Mouse (Mus musculus): ENCODE results near the gene Ntrk1. TPM values are rescaled to one million over a fixed set of nuclear protein-coding genes. Genes with fewer than 3 reads are reported as not detected.

The Ntrk1 gene
- total and polyA plus RNA-seq, 3 experiments: not detected

GRCm38 (mm10) chr3:87801681-87802080, 6.7 kb upstream of the Ntrk1 start:
- H3K27me3 ChIP-seq (ENCODE audit: control insufficient read depth in 1 of 2, insufficient read depth in 2 of 2, low read length in 2 of 2): peaks cover 0 to 10% of the 10 kb centered on the region in 2 experiments; a peak in 3 of 4 replicates
- TF ChIP-seq TCF12 (IDR thresholded peaks at IDR 0.05; ENCODE audit: low read depth, low read length) (no peak), RAD21 (IDR thresholded peaks at IDR 0.05; ENCODE audit: low read depth, low read length) (no peak), USF1 (IDR thresholded peaks at IDR 0.05; ENCODE audit: low read depth, low read length) (no peak), GATA1 (IDR thresholded peaks at IDR 0.05; ENCODE audit: low read depth, low read length) (no peak), BHLHE40 (IDR thresholded peaks at IDR 0.05; ENCODE audit: borderline replicate concordance, low read depth, low read length) (no peak), CTCF (IDR thresholded peaks at IDR 0.05 in 2 of 3, conservative IDR thresholded peaks at IDR 0.05 in 1 of 3; ENCODE audit: control insufficient read depth in 1 of 3, insufficient read depth in 1 of 3, low read depth in 2 of 3, low read length in 3 of 3, poor library complexity in 1 of 3, severe bottlenecking in 1 of 3) (no peak), ZC3H11A (IDR thresholded peaks at IDR 0.05; ENCODE audit: low read depth, low read length) (no peak), TBP (IDR thresholded peaks at IDR 0.05; ENCODE audit: low read depth, low read length) (no peak), CHD2 (IDR thresholded peaks at IDR 0.05; ENCODE audit: low read length) (no peak), SMC3 (IDR thresholded peaks at IDR 0.05; ENCODE audit: low read depth, low read length) (no peak), UBTF (IDR thresholded peaks at IDR 0.05; ENCODE audit: borderline replicate concordance, insufficient read depth, low read depth, low read length) (no peak), SIN3A (IDR thresholded peaks at IDR 0.05; ENCODE audit: low read length) (no peak), ETS1 (IDR thresholded peaks at IDR 0.05; ENCODE audit: low read depth, low read length) (no peak), E2F4 (IDR thresholded peaks at IDR 0.05; ENCODE audit: borderline replicate concordance, low read depth, low read length) (no peak), RCOR1 (IDR thresholded peaks at IDR 0.05; ENCODE audit: low read depth, low read length) (no peak), JUND (IDR thresholded peaks at IDR 0.05; ENCODE audit: low read depth, low read length) (no peak), MXI1 (IDR thresholded peaks at IDR 0.05; ENCODE audit: low read depth, low read length) (no peak), ELF1 (IDR thresholded peaks at IDR 0.05; ENCODE audit: low read depth, low read length) (no peak), POLR2AphosphoS5 (IDR thresholded peaks at IDR 0.05; ENCODE audit: borderline replicate concordance, low read depth, low read length) (no peak), MAX (IDR thresholded peaks at IDR 0.05; ENCODE audit: low read length) (no peak)
- H3K9ac ChIP-seq (ENCODE audit: control insufficient read depth, low read depth, low read length, poor library complexity, severe bottlenecking): no peak overlapping the region
- H3K9me3 ChIP-seq (replicated peaks; ENCODE audit: insufficient read depth, low read length): no peaks in the 10 kb centered on the region
- peaks cover 0 to 4% of the 10 kb centered on the region in 2 experiments; a peak in 1 of 4 replicates for H3K36me3 ChIP-seq (ENCODE audit: control insufficient read depth in 1 of 2, insufficient read depth in 2 of 2, low read length in 2 of 2)
- no peak overlapping the region for H3K27ac ChIP-seq (ENCODE audit: control insufficient read depth, low read depth, low read length)
- no peak overlapping the region for H3K4me3 ChIP-seq (ENCODE audit: control insufficient read depth in 1 of 2, insufficient read depth in 1 of 2, low read depth in 2 of 2, low read length in 2 of 2)
- H3K4me1 ChIP-seq (ENCODE audit: control insufficient read depth in 1 of 2, insufficient read depth in 2 of 2, low read length in 2 of 2): peaks cover 0 to 12% of the 10 kb centered on the region in 2 experiments; a peak in 1 of 4 replicates
- no peaks in the 10 kb centered on the region for H3K79me2 ChIP-seq (ENCODE audit: control insufficient read depth, insufficient read depth, low read length, poor library complexity)
- no peak for DNase-seq (ENCODE audit: low read depth, low spot score)

- H3K27ac ChIP-seq (ENCODE audit: control insufficient read depth, low read depth, low read length): no peak within 1 kb of the TSS
- no peak for DNase-seq (ENCODE audit: low read depth, low spot score)
- H3K4me3 ChIP-seq (ENCODE audit: control insufficient read depth in 1 of 2, insufficient read depth in 1 of 2, low read depth in 2 of 2, low read length in 2 of 2): no peak within 1 kb of the TSS
- no peaks in the 10 kb centered on the region for H3K9me3 ChIP-seq (replicated peaks; ENCODE audit: insufficient read depth, low read length)
- H3K9ac ChIP-seq (ENCODE audit: control insufficient read depth, low read depth, low read length, poor library complexity, severe bottlenecking): no peak within 1 kb of the TSS
- H3K27me3 ChIP-seq (ENCODE audit: control insufficient read depth in 1 of 2, insufficient read depth in 2 of 2, low read length in 2 of 2): peaks cover 0 to 10% of the 10 kb centered on the region in 2 experiments; a peak in 3 of 4 replicates
- TF ChIP-seq TAL1 (IDR thresholded peaks at IDR 0.05; ENCODE audit: low read length): no peak
- TF ChIP-seq MAX (IDR thresholded peaks at IDR 0.05; ENCODE audit: low read length): no peak
- TF ChIP-seq ETS1 (IDR thresholded peaks at IDR 0.05; ENCODE audit: low read depth, low read length): no peak
- no peak for TF ChIP-seq USF2 (IDR thresholded peaks at IDR 0.05; ENCODE audit: borderline replicate concordance in 1 of 2, insufficient read depth in 1 of 2, low read depth in 1 of 2, low read length in 2 of 2)
- TF ChIP-seq POLR2AphosphoS5 (IDR thresholded peaks at IDR 0.05; ENCODE audit: borderline replicate concordance, low read depth, low read length): no peak
- no peaks in the 10 kb centered on the region for H3K79me2 ChIP-seq (ENCODE audit: control insufficient read depth, insufficient read depth, low read length, poor library complexity)
- peaks cover 0 to 2% of the 10 kb centered on the region in 2 experiments; a peak in 1 of 4 replicates for H3K36me3 ChIP-seq (ENCODE audit: control insufficient read depth in 1 of 2, insufficient read depth in 2 of 2, low read length in 2 of 2)
- peaks cover 0 to 11% of the 10 kb centered on the region in 2 experiments; a peak in 2 of 4 replicates for H3K4me1 ChIP-seq (ENCODE audit: control insufficient read depth in 1 of 2, insufficient read depth in 2 of 2, low read length in 2 of 2)
Measured at GRCm38 (mm10) chr3:87796736-87797334, 1.9 kb upstream of the Ntrk1 start, which contains the start of gene Insrr. TSS of gene Insrr (plus strand) at chr3:87796951.
